Mouse (Mus musculus) ovary, postnatal 14 days (tissue): Measurements from ENCODE around the gene Sh3kbp1.

Experiments
- DNase-seq: peaks from one replicate; pipeline ENCODE4 v3.0.0; 2022; ENCODE audit warnings: low spot score

Gene Sh3kbp1

DNA sequence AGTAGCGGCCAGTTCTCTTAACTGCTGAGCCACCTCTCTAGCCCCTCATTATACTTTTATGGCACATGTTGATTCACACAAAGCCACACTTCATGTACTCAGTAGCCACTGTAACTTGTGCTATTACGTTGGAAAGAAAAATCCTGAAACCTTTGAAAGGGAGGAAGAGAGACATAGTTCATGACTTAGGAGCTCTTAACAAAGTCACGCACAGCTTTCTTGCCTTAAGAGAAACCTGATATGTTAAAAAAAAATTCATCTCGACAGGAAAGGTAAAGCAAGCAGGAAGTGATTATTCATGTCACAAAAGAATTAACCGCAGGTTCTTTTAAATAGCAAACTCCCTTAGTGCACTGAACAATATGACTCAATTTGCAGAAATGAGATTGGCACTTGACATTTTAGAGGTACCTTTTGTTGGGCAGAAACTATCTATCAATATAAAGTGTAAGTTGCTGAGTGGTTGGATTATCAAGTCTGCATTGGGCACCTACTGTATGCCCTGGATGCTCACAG, 51.3 kb downstream of the Sh3kbp1 start:
- DNase-seq, result no peak

DNA sequence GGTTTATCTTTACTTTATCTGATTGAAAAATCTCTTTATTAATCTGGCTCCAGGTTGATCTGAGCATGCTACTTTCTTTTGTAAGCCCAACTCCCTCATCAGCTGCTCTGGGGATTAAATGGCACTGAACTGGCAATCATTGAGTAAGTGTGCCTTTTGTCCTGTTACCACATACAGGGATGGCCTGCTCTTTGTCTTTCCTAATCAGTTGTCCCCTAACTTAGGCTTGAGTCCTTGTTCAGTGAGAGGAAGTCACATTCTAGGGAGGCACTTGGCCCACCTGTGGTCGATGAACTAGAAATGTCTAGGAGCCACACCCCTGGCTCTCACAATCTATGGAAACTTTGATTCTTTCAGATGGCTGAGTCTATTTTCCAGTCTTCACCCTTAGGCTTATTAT, 58.4 kb downstream of the Sh3kbp1 start:
- no peak for DNase-seq

DNA sequence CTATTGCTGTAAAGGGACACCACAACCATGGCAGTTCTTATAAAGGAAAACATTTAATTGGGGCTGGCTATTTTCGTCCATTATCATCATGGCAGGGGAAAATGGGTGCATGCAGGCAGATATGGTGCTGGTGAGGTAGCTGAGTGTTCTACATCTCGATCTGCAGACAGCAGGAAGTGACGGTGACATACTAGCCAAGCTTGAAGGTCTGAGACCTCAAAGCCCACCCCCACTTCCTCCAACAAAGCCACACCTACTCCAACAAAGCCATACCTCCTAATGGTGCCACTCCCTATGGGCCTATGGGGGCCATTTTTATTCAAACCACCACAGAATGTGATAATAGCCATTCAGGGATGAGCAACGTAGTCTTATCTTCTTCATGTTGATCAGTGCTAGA, 59.8 kb downstream of the Sh3kbp1 start:
- DNase-seq, result no peak

DNA sequence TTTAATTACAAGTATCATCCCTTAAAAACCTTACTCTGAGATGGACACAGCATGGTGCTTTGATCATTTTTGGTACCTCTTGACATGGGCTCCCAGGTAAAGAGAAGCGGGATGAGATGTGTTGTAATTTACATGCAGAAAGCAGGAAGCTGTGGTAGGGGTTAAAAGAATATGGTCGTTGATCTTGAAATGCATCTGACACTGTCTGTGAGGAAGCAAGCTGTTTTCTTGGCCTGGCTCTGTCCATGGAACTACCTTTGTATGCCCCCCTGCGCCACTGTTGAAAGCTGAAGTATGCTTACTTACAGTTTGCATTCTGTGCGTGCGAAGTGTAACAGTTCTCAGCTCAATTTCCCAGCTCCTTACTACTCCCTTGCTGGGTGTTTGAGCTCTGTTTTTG, 61.6 kb downstream of the Sh3kbp1 start:
- DNase-seq, result no peak

DNA sequence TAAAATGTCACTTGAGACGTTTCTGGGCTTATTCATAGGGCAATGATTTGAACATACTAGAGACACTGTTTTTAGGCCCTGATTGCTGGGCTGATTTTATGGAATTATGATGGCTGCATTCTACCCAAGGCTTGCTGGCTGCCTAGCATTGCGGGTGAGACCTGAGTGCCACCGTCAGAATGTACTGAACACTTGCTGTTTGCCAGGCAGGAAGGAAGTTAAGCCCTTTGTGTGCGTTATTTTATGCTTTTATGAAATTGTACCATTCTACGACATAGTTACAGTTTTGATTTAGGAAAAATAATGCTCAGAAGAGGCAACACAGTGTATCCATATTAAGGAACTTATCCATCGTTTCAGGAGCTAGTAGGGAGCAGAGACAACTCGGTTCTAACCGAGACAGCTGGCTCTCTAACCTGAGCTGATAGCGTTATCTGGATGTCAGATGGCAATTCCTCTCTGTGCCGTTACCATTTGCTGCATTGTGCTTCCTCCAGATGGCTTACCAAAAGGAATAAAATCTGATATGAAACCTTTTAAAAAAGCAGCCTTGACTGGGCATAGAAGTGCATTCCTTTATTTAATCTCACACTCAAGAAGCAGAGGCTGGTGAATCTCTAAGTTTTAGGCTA, 62.8 kb downstream of the Sh3kbp1 start:
- no peak for DNase-seq

DNA sequence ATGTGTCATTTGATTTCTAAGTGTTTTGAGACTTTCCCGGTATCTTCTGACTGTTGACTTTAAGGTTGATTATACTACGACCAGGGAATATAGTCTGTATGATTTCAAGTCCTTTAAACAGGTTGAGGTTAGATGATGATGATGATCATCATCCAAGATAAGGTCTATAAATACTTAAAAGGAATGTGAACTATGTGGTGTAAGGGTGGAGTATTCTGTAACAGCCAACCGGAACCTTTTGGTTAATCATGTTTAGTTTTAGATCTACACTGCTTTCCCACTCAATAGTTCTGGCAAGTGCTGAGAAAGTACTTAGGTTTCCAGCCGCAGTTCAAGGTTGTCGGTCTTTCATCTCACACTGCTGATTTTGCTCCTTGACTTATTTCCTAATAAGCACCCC, 66.1 kb downstream of the Sh3kbp1 start:
- no peak for DNase-seq

DNA sequence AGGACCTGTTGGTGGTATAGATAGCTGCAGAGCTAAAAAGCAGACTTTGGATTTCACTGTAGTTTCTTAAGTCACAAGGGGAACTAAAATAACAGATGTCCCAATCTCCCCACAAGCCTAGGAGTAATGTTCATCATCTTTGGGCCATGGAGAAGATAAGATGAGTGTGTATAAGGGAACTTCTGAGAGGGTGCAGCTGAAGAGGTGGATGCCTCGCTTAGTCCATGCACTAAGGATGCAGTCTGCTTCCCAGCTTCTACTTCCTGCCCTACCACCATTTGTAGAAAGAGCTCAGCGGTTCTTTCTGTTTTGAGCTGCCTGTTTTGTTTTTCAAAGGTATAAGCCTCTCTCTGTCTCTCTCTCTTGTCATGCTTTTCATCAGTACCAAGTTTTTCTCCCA, 69.5 kb downstream of the Sh3kbp1 start:
- no peak for DNase-seq

DNA sequence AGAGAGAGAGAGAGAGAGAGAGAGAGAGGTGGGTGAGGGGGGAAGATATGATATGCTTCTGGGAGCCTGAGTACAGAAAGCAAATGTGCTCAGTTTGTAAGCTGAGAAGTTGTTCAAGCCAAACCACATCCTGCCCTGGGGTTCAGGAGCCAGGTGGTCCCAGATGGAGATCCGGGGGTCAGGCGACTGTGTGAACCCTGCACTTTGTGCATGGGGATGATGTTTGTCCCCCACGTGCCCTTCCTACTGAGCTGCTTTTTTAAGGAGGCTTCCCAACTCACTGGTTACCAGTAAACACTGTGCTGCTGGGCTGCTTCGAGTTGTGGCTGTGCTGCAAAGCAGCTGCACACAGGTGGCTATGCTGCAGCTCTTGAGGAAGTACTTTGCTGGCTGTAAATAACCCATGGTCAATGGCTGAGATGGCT, 70.0 kb downstream of the Sh3kbp1 start:
- no peak for DNase-seq

DNA sequence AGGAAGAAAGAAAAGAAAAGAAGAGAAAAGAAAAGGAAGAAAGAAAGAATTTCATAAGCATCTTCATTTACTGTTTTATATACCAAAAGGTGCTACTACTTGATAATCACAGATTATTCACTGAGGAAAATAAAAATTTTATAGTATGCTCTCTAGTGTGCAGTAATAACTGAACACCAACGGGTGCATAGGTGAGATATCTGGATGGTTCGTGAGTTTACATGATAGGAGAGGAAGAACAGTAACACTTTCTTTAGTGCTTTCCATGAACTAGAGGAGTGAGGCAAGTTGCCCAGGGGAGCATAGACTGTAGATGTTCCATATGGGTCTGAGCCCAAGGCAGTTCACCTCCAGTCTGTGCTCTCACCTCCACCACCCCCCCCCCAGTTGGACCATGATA, 75.8 kb downstream of the Sh3kbp1 start:
- no peak for DNase-seq

DNA sequence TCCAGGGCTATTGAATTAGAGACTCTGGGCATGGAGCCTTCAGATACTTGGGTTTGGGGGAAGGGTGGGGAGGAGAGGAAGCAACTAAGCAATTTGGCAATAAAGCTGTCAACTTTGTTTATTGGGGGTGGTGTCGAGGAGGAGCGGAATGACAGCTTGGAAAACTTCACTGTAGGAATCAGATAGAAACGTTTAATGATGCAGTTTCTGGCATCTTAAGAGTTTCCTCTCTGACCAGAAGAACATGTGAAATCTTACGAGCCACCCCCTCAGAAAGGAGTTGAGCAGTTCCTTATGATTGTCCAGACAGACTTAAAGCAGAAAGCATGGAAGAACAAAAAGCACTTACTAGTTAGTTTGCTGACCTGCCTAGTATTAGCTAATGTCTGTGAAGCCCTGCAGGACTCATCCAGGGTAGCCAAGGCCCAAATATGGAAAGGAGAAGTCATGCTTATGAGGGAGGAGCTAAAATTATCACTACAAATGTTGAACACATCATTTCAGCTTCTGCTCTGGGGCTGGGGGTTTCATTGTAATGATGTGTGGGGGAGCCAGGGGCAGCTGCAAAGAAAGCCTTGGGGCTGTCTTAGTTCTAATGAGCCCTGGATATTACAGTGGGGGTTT, 77.4 kb downstream of the Sh3kbp1 start:
- no peak for DNase-seq

DNA sequence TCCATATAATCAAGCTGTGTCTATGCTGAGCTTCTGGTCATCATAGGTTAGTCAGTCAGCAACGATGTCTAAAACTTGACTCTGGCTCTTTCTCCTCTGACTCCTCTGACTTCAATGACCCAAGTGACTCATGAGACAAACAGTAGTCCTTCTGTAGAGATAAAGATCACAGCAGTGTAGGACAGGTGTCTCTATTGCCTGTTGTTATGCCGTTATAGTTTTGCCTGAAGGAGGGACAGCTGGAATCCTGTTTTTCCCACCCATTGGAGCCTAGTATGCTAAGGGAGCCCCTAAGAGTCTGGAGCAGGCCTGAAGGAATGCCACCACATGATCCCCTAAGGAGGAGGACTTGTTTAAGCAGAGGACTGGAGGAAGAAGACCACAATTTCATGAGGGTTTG, 78.3 kb downstream of the Sh3kbp1 start:
- DNase-seq, result no peak

DNA sequence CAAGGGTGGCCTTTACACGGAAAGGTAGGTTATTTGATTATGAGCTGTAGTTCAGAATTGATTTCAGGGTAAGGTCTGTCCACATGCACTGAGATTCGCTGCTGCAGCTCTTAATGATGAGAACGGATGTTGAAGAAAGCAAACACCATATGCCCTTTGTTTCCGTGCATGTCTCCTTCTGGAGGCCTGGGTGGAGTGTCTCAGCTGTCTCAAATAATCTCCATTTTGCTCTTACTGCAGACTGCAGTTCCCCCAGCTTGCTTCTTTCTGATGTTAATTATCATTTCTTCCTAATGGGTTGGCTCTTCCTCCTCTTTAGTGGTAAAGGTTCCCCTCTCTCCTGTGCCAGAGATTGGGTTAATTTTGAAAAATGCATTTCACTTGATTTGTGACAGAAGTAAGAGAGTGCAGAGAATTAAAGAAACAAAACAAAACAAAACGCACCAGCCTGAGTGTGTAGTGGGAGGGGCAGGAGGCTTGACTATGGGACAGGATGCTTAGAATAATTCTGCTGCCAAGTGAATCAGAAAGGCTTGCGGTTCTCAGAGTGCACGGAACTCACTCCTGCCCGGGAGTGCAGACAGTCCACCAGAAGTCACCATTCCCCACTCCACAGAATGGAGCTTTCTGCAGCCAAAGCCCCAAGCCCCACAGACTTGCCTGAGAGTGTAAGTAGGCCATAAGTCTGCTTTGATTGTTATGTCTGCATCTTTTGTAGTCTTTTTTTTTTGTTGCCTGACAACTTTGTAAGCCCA, 81.2 kb downstream of the Sh3kbp1 start:
- DNase-seq, result no peak

DNA sequence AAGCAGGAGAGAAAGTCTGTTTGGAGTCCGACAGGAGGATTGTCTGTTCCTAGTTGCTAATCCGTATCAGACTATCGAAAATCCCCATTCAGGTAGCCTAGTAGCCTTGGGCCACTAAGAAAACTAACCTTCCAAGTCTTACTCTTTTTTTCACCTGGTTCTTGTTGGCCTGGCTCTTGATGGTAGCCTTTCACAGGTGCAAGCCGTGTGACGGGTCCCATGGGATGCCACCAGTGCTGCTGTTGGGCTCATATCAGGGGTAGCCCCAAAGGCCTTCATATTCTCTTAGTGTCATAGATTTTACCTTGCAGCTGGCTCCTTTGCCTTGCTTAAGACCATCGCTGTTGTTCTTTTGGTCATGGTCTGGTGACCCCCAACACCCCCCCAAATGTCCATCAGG, 82.2 kb downstream of the Sh3kbp1 start:
- no peak for DNase-seq

DNA sequence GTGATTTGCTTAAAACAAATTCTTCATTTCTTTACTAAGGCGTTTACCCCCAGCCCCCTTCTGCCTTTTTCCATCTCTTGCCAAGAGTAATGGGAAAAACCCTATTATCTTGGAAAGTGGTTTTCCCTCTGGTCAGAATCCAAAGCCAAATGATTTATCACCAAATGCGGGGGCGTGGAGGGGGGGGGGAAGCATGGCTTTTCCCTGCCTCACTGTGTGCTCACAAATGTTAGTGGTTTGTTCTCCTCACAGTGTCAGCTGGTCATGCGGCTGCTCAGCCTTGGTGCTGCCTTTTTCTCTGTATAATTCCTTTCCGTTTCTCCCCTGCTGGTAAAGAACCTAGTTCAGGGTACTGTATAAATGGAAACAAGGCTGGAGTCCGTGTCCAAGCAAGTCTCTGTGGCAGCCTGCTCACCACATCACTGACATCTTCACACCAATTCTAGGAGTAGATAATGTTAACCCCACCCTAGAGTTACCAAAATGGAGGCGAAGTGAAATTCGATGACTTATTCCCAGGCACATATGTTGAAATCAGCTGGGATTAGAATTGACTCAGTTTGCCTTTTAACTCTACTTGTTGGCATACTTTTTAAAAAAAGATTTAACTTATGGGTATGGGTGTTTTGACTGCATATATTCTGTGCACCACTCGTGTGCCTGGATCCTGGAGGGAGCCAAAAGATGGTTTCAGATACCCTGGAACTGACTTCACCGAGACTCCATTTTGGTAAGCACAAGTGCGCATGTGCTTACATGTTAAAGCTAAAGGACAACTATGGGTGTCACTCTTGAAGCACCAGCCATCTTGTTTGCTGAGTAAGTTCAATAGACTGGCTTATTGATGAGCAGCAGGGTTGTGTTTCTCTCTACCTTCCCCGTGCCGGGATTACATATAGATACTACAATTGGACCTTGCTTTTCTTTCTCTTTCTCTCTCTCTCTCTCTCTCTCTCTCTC, 84.3 kb downstream of the Sh3kbp1 start:
- no peak for DNase-seq

DNA sequence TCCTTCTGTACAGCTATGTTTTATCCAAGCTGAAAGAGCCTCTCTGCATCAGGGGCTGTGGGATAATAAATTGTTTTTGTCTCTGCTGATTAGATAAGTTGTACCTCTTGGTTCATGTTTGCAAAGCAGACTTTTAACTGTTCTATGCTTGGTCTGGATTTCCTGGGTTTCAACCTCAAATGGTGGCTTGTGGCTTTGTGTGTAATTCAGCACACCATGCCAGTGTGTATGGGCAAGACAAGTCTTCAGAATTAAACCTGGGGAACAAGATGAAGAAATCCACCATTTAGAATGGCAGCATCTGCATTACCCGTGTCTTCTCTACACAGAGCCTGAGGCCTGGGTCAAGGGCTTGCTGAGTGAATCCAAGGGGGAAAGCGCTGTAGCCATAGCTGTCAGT, 86.1 kb downstream of the Sh3kbp1 start:
- DNase-seq, result no peak

DNA sequence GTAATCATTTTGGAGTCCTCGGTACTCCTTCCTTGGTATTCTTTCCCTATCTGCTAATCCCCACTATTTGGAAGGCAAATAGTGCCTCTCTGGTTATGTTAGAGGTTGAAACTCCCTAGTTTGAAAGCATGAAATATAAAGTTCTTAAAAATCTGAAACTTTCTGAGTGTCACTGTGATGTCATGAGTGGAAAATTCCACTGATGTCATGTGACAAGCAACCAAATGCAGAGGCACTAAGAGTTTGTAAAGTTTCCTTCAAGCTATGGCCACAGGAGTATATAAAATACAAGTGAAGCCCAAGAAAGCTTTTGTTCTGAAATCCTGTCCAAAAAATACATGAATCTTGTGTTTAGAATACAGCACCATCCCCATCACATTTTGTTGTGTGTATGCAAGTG, 94.3 kb downstream of the Sh3kbp1 start:
- no peak for DNase-seq

DNA sequence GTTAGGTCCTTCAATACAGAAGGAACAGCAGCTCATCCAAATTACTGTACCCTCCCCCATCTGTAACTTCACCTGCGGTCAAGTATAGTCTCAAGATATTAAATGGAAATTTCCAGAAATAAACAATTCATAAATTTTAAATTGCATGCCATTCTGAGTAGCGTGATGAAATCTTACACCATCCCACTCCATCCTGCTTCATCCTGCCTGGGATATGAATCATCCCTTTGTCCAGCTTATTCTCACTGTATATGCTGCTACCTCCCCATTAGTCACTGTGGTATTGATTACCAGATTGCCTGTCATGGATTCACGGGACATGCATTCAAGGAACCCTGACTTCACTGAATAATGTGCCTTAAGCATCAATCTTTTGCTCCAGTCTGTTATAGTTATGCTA, 104.3 kb downstream of the Sh3kbp1 start:
- DNase-seq, result no peak

DNA sequence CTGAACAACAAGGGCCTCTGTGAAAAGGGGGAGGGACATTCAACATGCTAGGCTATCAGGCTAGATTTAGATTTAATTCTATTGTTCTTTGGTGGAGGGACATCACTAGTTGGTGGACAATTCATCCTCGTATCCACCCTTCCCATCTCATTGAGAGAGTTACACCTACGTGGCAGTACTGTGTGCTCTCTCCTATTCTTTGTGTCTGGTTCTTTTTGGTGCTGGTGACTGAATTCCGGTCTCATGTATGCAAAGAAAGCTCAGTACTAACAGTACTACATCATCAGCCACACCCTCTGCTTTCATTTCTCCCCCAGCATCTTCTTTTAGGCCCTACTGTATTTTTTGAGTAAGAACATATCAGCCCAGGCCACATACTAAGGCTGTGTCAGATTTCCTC, 105.8 kb downstream of the Sh3kbp1 start:
- DNase-seq, result no peak

DNA sequence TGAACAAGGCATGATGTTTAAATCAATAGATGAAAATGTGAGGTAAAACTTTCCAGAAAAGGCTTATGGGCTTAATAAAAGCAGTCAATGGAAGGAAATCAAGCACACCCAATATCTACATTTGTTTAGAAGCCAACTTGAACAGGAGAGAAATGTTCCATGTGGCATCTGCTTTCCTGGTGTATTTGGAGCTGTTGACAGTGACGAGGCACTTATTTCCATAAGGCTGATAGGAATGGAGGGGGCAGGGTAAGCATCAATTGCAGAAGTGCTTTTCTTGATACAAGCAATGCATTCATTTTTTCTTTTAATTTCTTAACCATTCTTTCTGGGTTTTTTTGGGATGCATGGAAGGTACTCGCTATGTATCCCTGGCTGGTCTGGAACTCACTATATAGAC, 106.9 kb downstream of the Sh3kbp1 start:
- DNase-seq, result no peak

DNA sequence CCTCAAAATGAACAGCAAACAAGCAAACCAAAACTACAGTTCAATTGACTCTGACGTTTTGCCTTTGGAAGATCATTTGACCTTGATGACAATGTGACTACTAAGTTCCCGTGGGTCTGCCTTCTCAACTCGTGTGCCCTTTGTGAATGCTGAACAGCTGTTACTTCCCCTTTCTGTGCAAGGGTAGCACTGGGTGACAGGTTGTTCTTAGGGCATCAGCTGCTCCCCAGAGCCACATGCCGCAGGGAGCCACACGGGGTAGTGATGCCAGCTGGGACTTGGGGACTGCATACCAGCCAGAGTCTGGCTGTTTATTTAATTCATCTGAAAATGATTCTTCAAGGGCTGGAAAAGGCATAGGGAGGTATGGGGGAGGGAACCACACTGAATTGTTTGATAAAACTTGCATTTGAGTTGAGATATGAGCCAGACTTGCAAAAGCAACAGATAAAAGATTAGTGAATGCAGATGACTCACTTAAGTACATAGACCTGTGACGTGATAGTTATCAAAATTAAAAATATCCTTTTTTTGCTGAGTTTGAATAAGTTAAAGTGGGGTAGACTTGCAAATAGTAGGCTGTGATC, 108.5 kb downstream of the Sh3kbp1 start:
- no peak for DNase-seq

DNA sequence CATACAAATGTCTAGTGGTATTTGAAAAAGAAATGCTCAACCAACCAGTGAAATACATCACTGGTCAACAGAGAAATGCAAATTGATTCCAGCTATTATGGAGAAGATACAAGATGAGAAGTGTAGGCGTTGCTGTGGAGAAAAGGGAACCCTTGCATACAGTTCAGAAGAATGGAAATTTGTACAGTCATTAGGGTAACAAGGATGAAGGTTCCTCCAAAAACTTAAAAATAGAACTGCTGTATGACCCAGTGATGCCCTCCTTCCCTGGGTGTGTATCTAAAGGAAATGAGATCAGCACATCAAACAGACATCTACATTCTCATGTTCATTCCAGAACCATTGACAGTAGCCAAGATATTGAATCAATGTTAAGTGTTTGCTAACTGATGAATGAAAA, 110.3 kb downstream of the Sh3kbp1 start:
- DNase-seq, result no peak

DNA sequence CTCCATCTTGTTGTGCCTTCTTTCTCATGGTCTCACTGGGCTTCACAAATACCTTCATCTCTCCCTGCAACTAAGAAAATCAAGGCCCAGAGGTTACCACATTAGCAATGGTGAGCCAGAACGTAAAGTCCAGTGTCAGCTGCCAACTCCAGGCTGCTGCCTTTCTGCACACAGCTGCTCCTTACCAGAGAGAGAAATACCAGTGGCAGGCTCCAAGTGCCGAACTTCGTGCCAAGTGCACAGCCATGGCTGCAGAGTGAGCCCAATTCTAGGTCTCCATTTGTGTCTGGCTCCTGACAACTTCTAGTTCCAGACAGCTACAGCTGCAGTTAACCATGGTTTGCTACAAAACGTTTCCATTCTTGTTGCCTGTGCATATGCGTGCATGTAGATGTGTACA, 117.0 kb downstream of the Sh3kbp1 start:
- DNase-seq, result peak; percentile 11
